Mouse (Mus musculus): Measurements from ENCODE around the gene 2310022B05Rik. TPM values are rescaled to one million over a fixed set of nuclear protein-coding genes. Genes with fewer than 3 reads are reported as not detected.

The 2310022B05Rik gene
- total RNA-seq, 2 experiments from 2014 or later = 86.2 to 89.8 TPM

DNA sequence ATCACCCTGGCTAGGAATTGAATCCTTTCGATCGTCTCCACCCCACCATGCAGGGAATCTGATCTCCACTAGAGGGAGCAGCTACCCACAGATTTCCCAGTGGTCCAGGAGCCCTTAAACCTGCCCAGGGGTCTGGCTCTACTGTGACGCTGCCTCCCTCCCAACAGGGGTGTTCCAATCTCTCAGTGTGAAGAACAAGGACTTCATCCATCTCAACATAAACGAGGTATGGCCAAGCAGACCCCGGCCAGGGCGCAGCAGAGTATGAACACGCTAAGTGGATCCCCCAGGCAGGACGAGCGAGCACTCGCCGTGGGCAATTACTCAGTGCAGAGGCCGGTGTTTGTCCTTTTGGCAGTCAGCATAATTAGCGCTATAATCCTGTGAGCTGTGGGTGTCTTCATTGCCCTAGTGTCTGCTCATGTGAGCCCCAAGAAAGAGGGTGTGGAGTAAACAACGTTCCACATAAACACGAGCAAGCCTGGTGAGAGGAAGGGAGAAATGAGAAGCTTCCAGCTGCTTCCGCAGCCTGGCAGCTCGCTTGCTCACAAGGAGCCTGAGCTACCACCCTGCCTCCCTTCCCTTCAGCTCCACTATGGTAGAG, 45.8 kb downstream of the 2310022B05Rik start:
- intact Hi-C loops (cut with DNase I) = no loop called here
- DNase-seq = peak; percentile 84

- intact Hi-C loops (cut with DNase I) = loop anchor here (2.0 kb wide), 1 partner anchor 64 kb away; no protein-coding TSS in a partner anchor
Observed at GRCm38 (mm10) chr8:124614325-124614724, 48.8 kb downstream of the 2310022B05Rik start.

GRCm38 (mm10) chr8:124608972-124609353, 54.2 kb downstream of the 2310022B05Rik start:
- DNase-seq = peak; percentile 51
- intact Hi-C loops (cut with DNase I) = no loop called here

More at GRCm38 (mm10) chr8:124614325-124614724, 48.8 kb downstream of the 2310022B05Rik start:
- DNase-seq = peak; percentile 32

DNA sequence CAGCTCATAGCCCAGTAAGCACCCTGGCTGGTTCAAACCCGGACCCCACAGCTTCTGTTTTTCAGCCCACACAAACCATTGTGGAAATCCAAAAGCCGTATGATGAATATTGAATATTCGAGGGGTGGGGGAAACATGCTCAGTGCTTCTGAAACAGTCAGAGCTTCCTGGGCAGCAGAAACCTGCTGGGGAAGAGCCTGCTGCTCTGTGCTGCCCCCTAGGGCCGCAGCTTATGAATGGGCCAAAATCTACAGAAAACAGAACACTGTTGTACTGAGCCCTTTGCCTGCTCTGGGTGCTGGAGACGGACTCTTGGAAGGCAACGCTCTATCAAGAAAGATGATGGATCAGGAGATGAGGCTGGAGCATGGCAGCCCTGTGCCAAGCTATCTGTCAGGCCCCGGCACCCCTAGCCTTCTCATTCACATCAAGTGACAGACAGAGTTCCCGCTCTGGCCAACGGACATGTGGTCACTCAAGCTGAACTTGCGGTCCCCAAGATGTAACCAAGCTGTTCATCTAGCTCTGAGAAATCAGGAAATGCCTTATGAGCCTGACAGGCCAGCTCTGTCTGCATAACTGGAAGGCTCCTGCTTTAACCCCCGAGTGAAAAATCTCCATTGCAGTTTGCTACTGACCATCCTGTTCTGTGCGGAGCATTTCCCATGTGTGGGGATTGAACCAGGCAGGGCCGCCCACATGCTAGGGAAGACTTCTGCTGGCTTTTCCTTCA, 54.8 kb downstream of the 2310022B05Rik start:
- peak; percentile 45 for DNase-seq
- intact Hi-C loops (cut with DNase I) = no loop called here

DNA sequence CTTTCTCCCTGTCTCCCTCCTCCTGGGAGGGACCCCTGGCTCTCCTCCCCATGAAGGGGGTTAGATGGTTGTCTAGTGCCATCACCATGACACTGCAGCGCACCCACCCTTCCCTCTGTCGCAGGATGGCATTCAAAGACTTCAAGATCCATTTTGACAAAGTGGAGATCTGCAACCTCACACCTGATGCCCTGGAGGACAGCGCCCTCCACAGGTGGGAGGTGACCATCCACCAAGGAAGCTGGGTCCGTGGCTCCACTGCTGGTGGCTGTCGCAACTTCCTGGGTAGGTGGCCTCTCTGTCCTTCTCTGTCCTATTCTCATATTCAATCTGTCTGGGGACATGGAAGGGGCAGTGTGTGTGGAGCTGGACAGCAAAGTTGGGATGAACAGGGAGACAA, 59.1 kb downstream of the 2310022B05Rik start:
- no peak for DNase-seq
- intact Hi-C loops (cut with DNase I) = no loop called here

- intact Hi-C loops (cut with DNase I) = no loop called here
- DNase-seq = no peak
Observed at GRCm38 (mm10) chr8:124589393-124589792, 73.8 kb downstream of the 2310022B05Rik start.

- intact Hi-C loops (cut with DNase I) = no loop called here
- DNase-seq = no peak
Observed at GRCm38 (mm10) chr8:124586556-124586955, 76.6 kb downstream of the 2310022B05Rik start.

Other genes starting within 250 kb of the 2310022B05Rik start
- gene Pgbd5, start 223.7 kb downstream of the 2310022B05Rik start, total RNA-seq (2021) = 10 to 100 TPM; 62.3 to 64.6 TPM
- 10 to 100 TPM; 37.2 to 38.6 TPM for gene Cog2, start 142.6 kb downstream of the 2310022B05Rik start, total RNA-seq (2021)
- gene Agt, start 93.7 kb downstream of the 2310022B05Rik start, total RNA-seq (2021) = 1 to 10 TPM; 3.0 to 9.0 TPM
- gene Capn9, start 87.3 kb downstream of the 2310022B05Rik start, total RNA-seq (2021) = under 1 TPM in 1 of 2 experiments, not detected in 1; 0.32 TPM
- gene Ttc13, start 58.6 kb upstream of the 2310022B05Rik start, total RNA-seq (2021) = 10 to 100 TPM; 72.6 to 73.2 TPM
- gene Arv1, start 58.8 kb upstream of the 2310022B05Rik start, total RNA-seq (2021) = 10 to 100 TPM; 23.3 to 24.7 TPM
- under 1 TPM; 0.28 to 0.44 TPM for gene Fam89a, start 88.5 kb upstream of the 2310022B05Rik start, total RNA-seq (2021)
- gene Trim67, start 129.7 kb upstream of the 2310022B05Rik start, total RNA-seq (2021) = 100 to 1,000 TPM; 251 to 271 TPM
- 10 to 100 TPM; 62.1 to 69.6 TPM for gene Gnpat, start 199.7 kb upstream of the 2310022B05Rik start, total RNA-seq (2021)
- 10 to 100 TPM; 21.2 to 24.2 TPM for gene 2810004N23Rik, start 199.8 kb upstream of the 2310022B05Rik start, total RNA-seq (2021)
- gene Exoc8, start 234.3 kb upstream of the 2310022B05Rik start, total RNA-seq (2021) = 10 to 100 TPM; 32.8 to 33.8 TPM
- gene Sprtn, start 234.5 kb upstream of the 2310022B05Rik start, total RNA-seq (2021) = 10 to 100 TPM; 17.2 to 17.6 TPM

All from left cerebral cortex, postnatal 4 days (tissue).